Mouse (Mus musculus): ENCODE measurements around the gene Gm28729. TPM values are rescaled to one million over a fixed set of nuclear protein-coding genes. Genes with fewer than 3 reads are reported as not detected.
A peak's percentile ranks its signal among the peaks of the same experiment; 100 is the strongest.
"Not testable (repeated sequence)": the region's sequence is repeated elsewhere in the genome, so short reads cannot be mapped to it uniquely, and the experiment has no call there.

The Gm28729 gene
- polyA plus RNA-seq, 1 experiment, result 1.5 TPM

GRCm38 (mm10) chr9:96521574-96521973 is 3.5 kb downstream of the Gm28729 start:
- DNase-seq (ENCODE audit: low read depth), result not testable (repeated sequence)

- DNase-seq (ENCODE audit: low read depth), result no peak
These were observed 7.6 kb downstream of the Gm28729 start for GRCm38 (mm10) chr9:96517429-96517828.

- DNase-seq (ENCODE audit: low read depth), result no peak
These were observed 8.3 kb downstream of the Gm28729 start for GRCm38 (mm10) chr9:96516806-96517205.

- DNase-seq (ENCODE audit: low read depth), result no peak
These were observed 9.3 kb downstream of the Gm28729 start for GRCm38 (mm10) chr9:96515737-96516136.

- DNase-seq (ENCODE audit: low read depth), result no peak
These were observed 10.8 kb downstream of the Gm28729 start for GRCm38 (mm10) chr9:96514278-96514677.

GRCm38 (mm10) chr9:96506011-96506498 is 19.0 kb downstream of the Gm28729 start:
- DNase-seq (ENCODE audit: low read depth), result peak; percentile 44

GRCm38 (mm10) chr9:96505156-96505555 is 19.9 kb downstream of the Gm28729 start:
- no peak for DNase-seq (ENCODE audit: low read depth)

GRCm38 (mm10) chr9:96504116-96504895 is 20.8 kb downstream of the Gm28729 start:
- no peak for DNase-seq (ENCODE audit: low read depth)

GRCm38 (mm10) chr9:96502856-96503610 is 22.0 kb downstream of the Gm28729 start:
- no peak for DNase-seq (ENCODE audit: low read depth)

GRCm38 (mm10) chr9:96501217-96501616 is 23.8 kb downstream of the Gm28729 start:
- no peak for DNase-seq (ENCODE audit: low read depth)

- DNase-seq (ENCODE audit: low read depth), result no peak
These were observed 31.9 kb downstream of the Gm28729 start for GRCm38 (mm10) chr9:96493212-96493611.

- DNase-seq (ENCODE audit: low read depth), result no peak
These were observed 33.3 kb downstream of the Gm28729 start for GRCm38 (mm10) chr9:96491810-96492209.

GRCm38 (mm10) chr9:96487869-96488268 is 37.2 kb downstream of the Gm28729 start:
- DNase-seq (ENCODE audit: low read depth), result not testable (repeated sequence)

GRCm38 (mm10) chr9:96483648-96484047 is 41.4 kb downstream of the Gm28729 start:
- DNase-seq (ENCODE audit: low read depth), result no peak

GRCm38 (mm10) chr9:96483028-96483427 is 42.0 kb downstream of the Gm28729 start:
- no peak for DNase-seq (ENCODE audit: low read depth)

GRCm38 (mm10) chr9:96478071-96478888 is 46.8 kb downstream of the Gm28729 start, which contains the start of gene Rnf7:
Rnf7 (minus strand) TSS chr9:96478675.
- DNase-seq (ENCODE audit: low read depth), result peak; percentile 40

GRCm38 (mm10) chr9:96472356-96472755 is 52.7 kb downstream of the Gm28729 start:
- DNase-seq (ENCODE audit: low read depth), result no peak

GRCm38 (mm10) chr9:96471681-96472080 is 53.4 kb downstream of the Gm28729 start:
- not testable (repeated sequence) for DNase-seq (ENCODE audit: low read depth)

- no peak for DNase-seq (ENCODE audit: low read depth)
These were observed 54.6 kb downstream of the Gm28729 start for GRCm38 (mm10) chr9:96470266-96470974.

GRCm38 (mm10) chr9:96469556-96470265 is 55.4 kb downstream of the Gm28729 start:
- no peak for DNase-seq (ENCODE audit: low read depth)
